Mouse (Mus musculus): Measurements from ENCODE around the gene Ndufs8. TPM values are rescaled to one million over a fixed set of nuclear protein-coding genes. Genes with fewer than 3 reads are reported as not detected.

The Ndufs8 gene
- polyA plus RNA-seq, 1 experiment from 2014 or later: 417 TPM

DNA sequence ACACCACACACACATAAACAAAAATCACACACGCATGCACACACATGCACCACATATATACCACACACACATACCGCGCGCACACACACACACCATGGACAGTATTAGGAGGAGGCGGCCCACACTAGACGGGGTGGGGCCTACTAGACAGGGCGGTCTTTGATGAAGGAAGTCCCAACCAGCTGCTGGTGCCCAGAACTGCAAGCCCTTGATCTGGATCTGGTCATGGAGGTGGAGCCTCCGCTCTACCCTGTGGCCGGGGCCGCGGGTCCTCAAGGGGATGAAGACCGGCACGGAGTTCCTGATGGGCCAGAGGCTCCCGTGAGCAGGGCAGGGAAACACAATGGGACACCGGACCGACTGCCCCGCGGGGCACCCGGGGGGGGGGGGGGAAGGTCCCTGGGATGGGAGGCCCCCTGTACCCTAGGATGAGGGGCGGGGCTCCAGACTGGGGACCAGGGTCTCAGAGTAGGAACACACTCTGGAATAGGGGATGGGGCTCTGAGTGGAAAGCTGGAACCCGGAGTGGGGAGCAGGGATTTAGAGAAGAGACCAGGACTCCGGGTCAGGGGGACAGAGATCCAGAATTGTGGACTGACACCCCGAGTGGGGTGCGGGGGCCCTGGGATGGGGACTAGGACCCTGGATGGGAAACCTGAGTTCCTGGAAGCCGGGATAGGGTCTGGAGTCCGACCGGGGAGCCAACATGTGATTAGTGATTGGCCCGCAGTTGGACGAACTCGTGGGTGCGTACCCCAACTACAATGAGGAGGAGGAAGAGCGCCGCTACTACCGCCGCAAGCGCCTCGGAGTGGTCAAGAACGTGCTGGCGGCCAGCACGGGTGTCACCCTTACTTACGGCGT lies 22.7 kb upstream of the Ndufs8 start, which contains the start of gene Unc93b1:
Unc93b1 (plus strand) TSS at position 155 of the 864 bp plus-strand sequence.
- H3K4me3 ChIP-seq (replicated peaks; ENCODE audit: low read depth, low read length): peak within 1 kb of the TSS; percentile 46
- WGBS: 8% methylated on average over 42 of the region's 42 CpGs
- no peaks in the 10 kb centered on the region for H3K9me3 ChIP-seq (replicated peaks; ENCODE audit: low read length)
- H3K27me3 ChIP-seq (ENCODE audit: insufficient read depth, low read length): no peaks in the 10 kb centered on the region
- TF ChIP-seq CTCF (IDR thresholded peaks at IDR 0.05; ENCODE audit: low read depth): no peak
- ATAC-seq (replicated peaks; ENCODE audit: low FRiP score, low read depth) (peak; percentile 87), DNase-seq (ENCODE audit: low spot score) (peak; percentile 89)
- peak within 1 kb of the TSS; percentile 56 for H3K9ac ChIP-seq (ENCODE audit: low read depth, low read length)
- H3K4me1 ChIP-seq (replicated peaks; ENCODE audit: insufficient read depth, low read length): peaks cover 16% of the 10 kb centered on the region
- no peaks in the 10 kb centered on the region for H3K36me3 ChIP-seq (ENCODE audit: insufficient read depth, low read length)
- H3K4me2 ChIP-seq (ENCODE audit: low read length): peak within 1 kb of the TSS; percentile 86
- peak within 1 kb of the TSS; percentile 54 for H3K27ac ChIP-seq

DNA sequence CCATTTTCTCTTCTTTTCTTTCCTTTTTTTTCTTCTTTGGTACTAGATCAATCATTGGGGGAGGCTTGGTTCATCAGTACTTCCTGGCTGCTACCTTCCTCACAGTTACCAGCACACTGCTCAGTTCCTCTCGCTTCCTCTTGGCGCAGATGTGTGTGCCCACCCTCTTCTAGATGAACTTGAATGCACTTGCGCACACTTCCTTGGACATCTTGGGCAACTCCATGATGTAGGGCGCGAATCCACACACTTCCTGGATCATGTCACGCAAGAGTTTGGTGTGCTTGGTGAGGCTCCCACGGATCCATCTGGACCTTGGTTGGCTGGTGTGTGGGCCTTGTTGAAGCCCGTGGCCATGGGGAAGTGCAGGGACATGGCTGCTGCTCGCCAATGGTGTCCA lies 19.1 kb upstream of the Ndufs8 start:
- WGBS: 93% methylated on average over 9 of the region's 9 CpGs
- H3K27ac ChIP-seq: no peak overlapping the region
- no peaks in the 10 kb centered on the region for H3K36me3 ChIP-seq (ENCODE audit: insufficient read depth, low read length)
- DNase-seq (ENCODE audit: low spot score): no peak
- H3K9me3 ChIP-seq (replicated peaks; ENCODE audit: low read length): no peaks in the 10 kb centered on the region
- ATAC-seq (replicated peaks; ENCODE audit: low FRiP score, low read depth): no peak
- no peak overlapping the region for H3K9ac ChIP-seq (ENCODE audit: low read depth, low read length)
- H3K27me3 ChIP-seq (ENCODE audit: insufficient read depth, low read length): no peaks in the 10 kb centered on the region
- peaks cover 22% of the 10 kb centered on the region for H3K4me1 ChIP-seq (replicated peaks; ENCODE audit: insufficient read depth, low read length)
- H3K4me3 ChIP-seq (replicated peaks; ENCODE audit: low read depth, low read length): no peak overlapping the region
- H3K4me2 ChIP-seq (ENCODE audit: low read length): no peak overlapping the region
- TF ChIP-seq CTCF (IDR thresholded peaks at IDR 0.05; ENCODE audit: low read depth): no peak

DNA sequence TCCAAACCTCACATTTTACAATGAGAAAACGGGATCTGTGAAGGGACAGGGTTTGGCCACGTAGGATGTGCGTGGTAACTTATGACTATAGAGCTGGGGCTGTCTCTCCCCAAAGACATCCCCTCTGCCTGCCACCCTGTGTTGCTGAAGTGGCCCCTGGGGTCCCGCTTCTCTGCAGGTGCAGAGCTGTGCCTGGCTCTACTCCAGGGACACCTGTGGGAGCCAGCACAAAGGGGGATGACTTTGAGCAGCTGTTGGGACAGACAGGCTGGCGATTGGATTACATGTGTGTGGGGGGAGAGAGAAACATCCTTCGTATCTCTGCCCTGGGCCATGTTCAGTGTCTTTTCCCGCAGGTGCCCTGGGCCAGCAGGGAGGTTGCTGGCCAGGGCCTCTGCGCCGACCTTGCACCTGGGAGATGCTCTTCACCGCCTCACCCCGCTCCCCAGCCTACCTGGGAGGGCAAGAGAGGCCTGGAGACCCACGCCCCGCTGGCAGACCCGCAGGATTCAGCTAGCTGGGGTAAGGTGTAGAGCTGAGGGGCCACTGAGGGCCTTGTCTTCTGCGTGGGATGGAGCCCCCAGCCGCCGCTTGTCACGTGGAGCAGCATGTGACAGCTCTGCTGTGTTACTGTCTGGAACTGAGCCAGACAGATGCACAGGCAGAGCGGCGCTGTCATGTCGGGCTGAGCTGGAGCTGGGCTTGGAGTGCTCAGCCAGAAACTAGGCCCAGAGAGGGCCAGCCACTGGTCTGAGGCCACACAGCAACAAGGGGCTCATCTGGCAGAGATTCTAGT lies 17.9 kb upstream of the Ndufs8 start:
- no peak overlapping the region for H3K9ac ChIP-seq (ENCODE audit: low read depth, low read length)
- peak; percentile 19 for DNase-seq (ENCODE audit: low spot score)
- no peak overlapping the region for H3K4me3 ChIP-seq (replicated peaks; ENCODE audit: low read depth, low read length)
- ATAC-seq (replicated peaks; ENCODE audit: low FRiP score, low read depth): no peak
- no peak for TF ChIP-seq CTCF (IDR thresholded peaks at IDR 0.05; ENCODE audit: low read depth)
- peak overlapping the region; percentile 68; the same call in 1 of the 2 replicates for H3K27ac ChIP-seq
- peaks cover 18% of the 10 kb centered on the region for H3K4me1 ChIP-seq (replicated peaks; ENCODE audit: insufficient read depth, low read length)
- no peaks in the 10 kb centered on the region for H3K36me3 ChIP-seq (ENCODE audit: insufficient read depth, low read length)
- H3K27me3 ChIP-seq (ENCODE audit: insufficient read depth, low read length): no peaks in the 10 kb centered on the region
- H3K9me3 ChIP-seq (replicated peaks; ENCODE audit: low read length): no peaks in the 10 kb centered on the region
- WGBS: 53% methylated on average over 21 of the region's 21 CpGs
- H3K4me2 ChIP-seq (ENCODE audit: low read length): no peak overlapping the region

DNA sequence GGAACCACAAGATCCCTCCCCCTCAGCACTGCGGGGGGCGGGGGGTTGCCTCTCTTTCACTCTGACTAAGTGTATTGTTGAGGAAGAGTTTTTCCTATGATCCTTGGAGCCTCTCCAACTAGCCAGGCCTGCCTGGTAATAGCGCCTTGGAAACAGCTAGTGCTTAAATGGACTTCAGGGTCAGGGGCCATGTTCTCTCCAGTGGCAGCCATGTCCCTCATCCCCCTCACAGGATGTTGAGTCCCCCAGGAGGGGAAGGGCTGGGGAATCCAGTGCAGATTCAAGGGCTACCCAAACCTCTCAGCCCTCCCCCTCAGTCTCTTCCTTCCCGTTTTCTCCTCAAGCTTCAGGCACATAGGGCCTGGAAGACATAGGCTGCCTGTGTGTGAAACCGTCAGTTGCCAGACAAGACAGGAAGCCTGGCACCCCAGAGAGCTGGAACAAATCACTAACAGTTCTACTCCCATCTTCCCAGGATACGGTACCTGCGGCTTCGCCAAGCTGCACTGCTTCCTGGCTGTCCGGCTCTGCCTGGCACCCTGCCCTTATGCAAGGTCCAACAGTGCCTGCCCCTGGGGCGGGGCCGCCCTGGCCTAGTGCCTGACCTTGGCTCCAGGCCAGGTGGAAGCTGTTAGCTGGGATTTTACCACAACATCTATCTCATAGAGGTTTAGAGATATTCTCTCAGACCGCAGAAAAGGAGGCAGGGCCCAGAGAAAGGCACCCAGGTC lies 16.8 kb upstream of the Ndufs8 start, which contains the start of gene Aldh3b1:
Aldh3b1 (minus strand) TSS at position 598 of the 731 bp plus-strand sequence.
- H3K9me3 ChIP-seq (replicated peaks; ENCODE audit: low read length): no peaks in the 10 kb centered on the region
- no peak within 1 kb of the TSS for H3K4me2 ChIP-seq (ENCODE audit: low read length)
- TF ChIP-seq CTCF (IDR thresholded peaks at IDR 0.05; ENCODE audit: low read depth): no peak
- H3K36me3 ChIP-seq (ENCODE audit: insufficient read depth, low read length): no peaks in the 10 kb centered on the region
- peaks cover 17% of the 10 kb centered on the region for H3K4me1 ChIP-seq (replicated peaks; ENCODE audit: insufficient read depth, low read length)
- no peak within 1 kb of the TSS for H3K4me3 ChIP-seq (replicated peaks; ENCODE audit: low read depth, low read length)
- WGBS: 37% methylated on average over 12 of the region's 12 CpGs
- H3K27me3 ChIP-seq (ENCODE audit: insufficient read depth, low read length): no peaks in the 10 kb centered on the region
- no peak within 1 kb of the TSS for H3K9ac ChIP-seq (ENCODE audit: low read depth, low read length)
- ATAC-seq (replicated peaks; ENCODE audit: low FRiP score, low read depth) (peak; percentile 43), DNase-seq (ENCODE audit: low spot score) (peak; percentile 77)
- H3K27ac ChIP-seq: peak within 1 kb of the TSS; percentile 68

DNA sequence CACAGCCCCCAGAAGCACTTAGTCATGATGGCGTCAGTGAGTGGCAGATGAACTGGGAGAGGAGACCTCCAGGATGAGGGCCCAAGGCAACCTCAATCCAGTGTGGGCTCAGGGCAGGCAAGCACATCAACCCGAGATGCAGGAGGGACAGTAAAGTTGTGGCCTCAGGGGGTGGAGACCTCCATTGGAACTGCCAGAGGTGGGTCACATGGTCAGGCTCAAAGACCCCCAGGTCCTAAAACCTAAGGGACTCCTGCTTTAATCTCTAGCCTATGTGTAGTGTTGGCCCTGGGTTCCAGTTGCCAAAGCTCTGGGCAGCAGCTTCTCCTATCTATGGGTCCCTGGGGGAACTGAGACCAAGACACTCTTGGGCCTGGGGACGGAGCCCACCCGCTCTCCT lies 16.2 kb upstream of the Ndufs8 start:
- no peak for TF ChIP-seq CTCF (IDR thresholded peaks at IDR 0.05; ENCODE audit: low read depth)
- Histone ChIP-seq H3K9me3 (replicated peaks; ENCODE audit: low read length) (no peaks in the 10 kb centered on the region), H3K4me2 (ENCODE audit: low read length) (no peak overlapping the region), H3K36me3 (ENCODE audit: insufficient read depth, low read length) (no peaks in the 10 kb centered on the region), H3K4me1 (replicated peaks; ENCODE audit: insufficient read depth, low read length) (peaks cover 18% of the 10 kb centered on the region), H3K27ac (peak overlapping the region; percentile 68), H3K27me3 (ENCODE audit: insufficient read depth, low read length) (no peaks in the 10 kb centered on the region), H3K9ac (ENCODE audit: low read depth, low read length) (no peak overlapping the region), H3K4me3 (replicated peaks; ENCODE audit: low read depth, low read length) (no peak overlapping the region)
- WGBS: 64% methylated on average over 4 of the region's 4 CpGs
- ATAC-seq (replicated peaks; ENCODE audit: low FRiP score, low read depth): no peak
- no peak for DNase-seq (ENCODE audit: low spot score)

DNA sequence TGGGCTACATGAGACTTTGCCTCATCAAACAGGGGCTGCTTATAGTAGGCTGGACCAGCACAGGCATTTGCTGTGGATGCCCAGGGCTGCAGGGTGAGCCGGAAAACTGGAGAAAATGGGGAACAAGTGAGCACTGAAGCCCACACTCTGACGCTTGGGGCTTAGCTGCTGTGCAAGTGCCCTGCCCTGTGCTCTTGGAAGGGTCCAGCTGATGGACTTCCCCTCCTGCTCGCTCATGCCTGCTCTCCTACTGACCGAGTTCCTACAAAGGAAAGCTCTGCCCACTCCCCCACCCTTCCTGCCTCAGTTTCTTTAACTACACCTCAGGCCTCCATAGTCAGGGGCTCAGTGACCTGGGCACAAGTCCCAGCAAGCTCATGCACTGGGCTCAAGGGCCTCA lies 15.4 kb upstream of the Ndufs8 start:
- no peak overlapping the region for H3K4me2 ChIP-seq (ENCODE audit: low read length)
- 92% methylated on average over 4 of the region's 4 CpGs for WGBS
- H3K4me1 ChIP-seq (replicated peaks; ENCODE audit: insufficient read depth, low read length): peaks cover 22% of the 10 kb centered on the region
- DNase-seq (ENCODE audit: low spot score): no peak
- no peak overlapping the region for H3K9ac ChIP-seq (ENCODE audit: low read depth, low read length)
- no peaks in the 10 kb centered on the region for H3K36me3 ChIP-seq (ENCODE audit: insufficient read depth, low read length)
- TF ChIP-seq CTCF (IDR thresholded peaks at IDR 0.05; ENCODE audit: low read depth): no peak
- no peak overlapping the region for H3K27ac ChIP-seq
- ATAC-seq (replicated peaks; ENCODE audit: low FRiP score, low read depth): no peak
- H3K27me3 ChIP-seq (ENCODE audit: insufficient read depth, low read length): no peaks in the 10 kb centered on the region
- H3K4me3 ChIP-seq (replicated peaks; ENCODE audit: low read depth, low read length): no peak overlapping the region
- H3K9me3 ChIP-seq (replicated peaks; ENCODE audit: low read length): no peaks in the 10 kb centered on the region

All from kidney, postnatal 0 days (tissue).